20 mouse cellular contexts compared by ENCODE assay signal in the genomic region with DNA sequence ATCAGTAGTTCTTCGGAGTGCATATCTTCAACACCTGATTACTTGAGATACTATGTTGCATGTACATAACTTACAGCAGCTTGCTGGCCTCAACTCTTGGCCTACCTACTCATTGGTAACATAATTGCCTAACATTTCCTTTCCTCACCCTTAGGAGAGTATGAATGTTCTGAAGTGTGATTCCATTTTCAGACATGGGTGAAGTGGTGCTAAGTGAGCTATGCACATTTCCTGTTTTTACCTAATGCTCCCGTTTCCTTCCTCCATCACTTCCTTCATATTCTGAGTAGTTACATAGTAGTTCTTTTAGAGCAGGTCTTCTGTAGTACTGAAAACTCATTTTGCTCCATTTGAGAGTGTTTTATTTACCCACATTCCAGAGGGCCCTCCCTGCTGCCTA.
DNase-seq lines count a peak whose midpoint lies in the region; ATAC-seq and TF ChIP-seq lines count a peak whose summit lies in the region.
"Had no signal": no experiment of that assay in that cellular context is flagged by ENCODE, and none has a peak within 500 bp of the region (broad histone marks: within the 10 kb centered on the region; RNA-seq: fewer than 3 reads in every experiment).

No protein-coding gene starts in this region.

- 54% methylated on average over 2 of the region's 2 CpGs for WGBS in heart, embryonic 12.5 days
- 51% methylated on average over 2 of the region's 2 CpGs for WGBS in lung, postnatal 0 days
- WGBS in lung, adult 2 months = 44% methylated on average over 2 of the region's 2 CpGs
- WGBS in midbrain, embryonic 11.5 days = 91% methylated on average over 2 of the region's 2 CpGs
- WGBS in midbrain, embryonic 10.5 days = 87% methylated on average over 2 of the region's 2 CpGs

- TF ChIP-seq POLR2A in lung, adult 2 months (IDR thresholded peaks at IDR 0.05; ENCODE audit: borderline replicate concordance, extremely low read depth, low read depth, low read length) = no peak

- DNase-seq in heart, adult 11 months = peak; percentile 23
- peak; percentile 62 for DNase-seq in lung, postnatal 0 days (ENCODE audit: low spot score)
- DNase-seq in lung, adult 2 months = no peak
- peak; percentile 65 for DNase-seq in midbrain, embryonic 11.5 days (ENCODE audit: low spot score, missing footprints)
- DNase-seq in midbrain, embryonic 10.5 days (ENCODE audit: low spot score) = no peak
- DNase-seq: adrenal gland, adult 2 months; adrenal gland, adult 8-10 months; adrenal gland, postnatal 10 days; adrenal gland, postnatal 14 days; adrenal gland, postnatal 25 days; adrenal gland, postnatal 36 days; B cell, adult 2 months; cerebellum, adult 11 months; cerebellum, adult 11-12 months; cerebellum, adult 18-20 months had no signal

- no peaks in the 10 kb centered on the region for H3K36me3 ChIP-seq in heart, embryonic 12.5 days
- no peaks in the 10 kb centered on the region for H3K36me3 ChIP-seq in lung, postnatal 0 days (ENCODE audit: insufficient read depth, low read length)
- no peaks in the 10 kb centered on the region for H3K36me3 ChIP-seq in midbrain, embryonic 11.5 days (ENCODE audit: control insufficient read depth, insufficient read depth, low read length)
- H3K36me3 ChIP-seq in midbrain, embryonic 10.5 days = no peaks in the 10 kb centered on the region
- H3K36me3 ChIP-seq: G1E had no signal

- no peak overlapping the region for H3K4me2 ChIP-seq in heart, embryonic 12.5 days
- no peak overlapping the region for H3K4me2 ChIP-seq in lung, postnatal 0 days (replicated peaks; ENCODE audit: low read depth, low read length)
- H3K4me2 ChIP-seq in midbrain, embryonic 11.5 days = no peak overlapping the region

- H3K4me1 ChIP-seq in heart, embryonic 12.5 days (replicated peaks) = no peaks in the 10 kb centered on the region
- no peaks in the 10 kb centered on the region for H3K4me1 ChIP-seq in lung, postnatal 0 days (ENCODE audit: insufficient read depth, low read depth, low read length)
- no peaks in the 10 kb centered on the region for H3K4me1 ChIP-seq in lung, adult 2 months (ENCODE audit: control insufficient read depth, insufficient read depth, low read length)
- no peaks in the 10 kb centered on the region for H3K4me1 ChIP-seq in midbrain, embryonic 11.5 days (ENCODE audit: control insufficient read depth, insufficient read depth, low read length)
- no peaks in the 10 kb centered on the region for H3K4me1 ChIP-seq in midbrain, embryonic 10.5 days

- no peaks in the 10 kb centered on the region for H3K27me3 ChIP-seq in heart, embryonic 12.5 days (replicated peaks)
- no peaks in the 10 kb centered on the region for H3K27me3 ChIP-seq in lung, postnatal 0 days (replicated peaks; ENCODE audit: insufficient read depth, low read length)
- no peaks in the 10 kb centered on the region for H3K27me3 ChIP-seq in midbrain, embryonic 11.5 days (ENCODE audit: control insufficient read depth, insufficient read depth, low read length)
- H3K27me3 ChIP-seq in midbrain, embryonic 10.5 days (ENCODE audit: low read depth, poor library complexity, severe bottlenecking) = no peaks in the 10 kb centered on the region
- H3K27me3 ChIP-seq: Patski had no signal

- H3K9ac ChIP-seq in heart, embryonic 12.5 days = no peak overlapping the region
- no peak overlapping the region for H3K9ac ChIP-seq in lung, postnatal 0 days (replicated peaks; ENCODE audit: low read depth)
- no peak overlapping the region for H3K9ac ChIP-seq in midbrain, embryonic 11.5 days (ENCODE audit: low read length)

- no peak for ATAC-seq in heart, embryonic 12.5 days (ENCODE audit: insufficient number of reproducible peaks, low FRiP score)
- ATAC-seq in lung, postnatal 0 days = peak; percentile 72
- no peak for ATAC-seq in midbrain, embryonic 11.5 days (ENCODE audit: low FRiP score)
- ATAC-seq: activated CD4-positive, CD25-positive, alpha-beta regulatory T cell, adult 4 months; CD4-positive, CD25-positive, alpha-beta regulatory T cell, adult 4 months; Patski had no signal

- no peaks in the 10 kb centered on the region for H3K9me3 ChIP-seq in heart, embryonic 12.5 days (replicated peaks)
- no peaks in the 10 kb centered on the region for H3K9me3 ChIP-seq in lung, postnatal 0 days (ENCODE audit: low read length)
- no peaks in the 10 kb centered on the region for H3K9me3 ChIP-seq in midbrain, embryonic 11.5 days (ENCODE audit: control insufficient read depth, low read length)
- no peaks in the 10 kb centered on the region for H3K9me3 ChIP-seq in midbrain, embryonic 10.5 days (replicated peaks)

- TF ChIP-seq CTCF in lung, postnatal 0 days (IDR thresholded peaks at IDR 0.05) = no peak
- TF ChIP-seq CTCF in lung, adult 2 months (IDR thresholded peaks at IDR 0.05; ENCODE audit: insufficient read depth, low read length) = no peak

- no peak overlapping the region for H3K27ac ChIP-seq in heart, embryonic 12.5 days (ENCODE audit: poor library complexity, severe bottlenecking)
- no peak overlapping the region for H3K27ac ChIP-seq in lung, postnatal 0 days (ENCODE audit: low read length)
- no peak overlapping the region for H3K27ac ChIP-seq in midbrain, embryonic 11.5 days (ENCODE audit: low read depth, low read length)
- no peak overlapping the region for H3K27ac ChIP-seq in midbrain, embryonic 10.5 days (replicated peaks)

- peak; percentile 32 for TF ChIP-seq EP300 in lung, postnatal 0 days (IDR thresholded peaks at IDR 0.05)

- H3K4me3 ChIP-seq in heart, embryonic 12.5 days = no peak overlapping the region
- no peak overlapping the region for H3K4me3 ChIP-seq in lung, postnatal 0 days (ENCODE audit: low read depth, low read length)
- H3K4me3 ChIP-seq in lung, adult 2 months (replicated peaks; ENCODE audit: extremely low read depth, low read depth, low read length) = no peak overlapping the region
- no peak overlapping the region for H3K4me3 ChIP-seq in midbrain, embryonic 11.5 days (ENCODE audit: low read depth, low read length)
- no peak overlapping the region for H3K4me3 ChIP-seq in midbrain, embryonic 10.5 days

Comparison
In these comparisons a context has a peak if more than half of its experiments do, and no peak if none do; other contexts are left out.
1. DNase-seq: peak in heart, adult 11 months (single experiment), lung, postnatal 0 days (single experiment) and midbrain, embryonic 11.5 days (single experiment); none in lung, adult 2 months (single experiment) and midbrain, embryonic 10.5 days (single experiment).